Mouse (Mus musculus) CH12.LX (cell line): ENCODE results near the gene Crat.
A peak's percentile ranks its signal among the peaks of the same experiment; 100 is the strongest.

Experiments
- CHD1 ChIP-seq: IDR thresholded peaks from 2 replicates; pipeline ENCODE4 v1.6.1; 2012; ENCODE audit warnings: low read depth, low read length, improper control_type of control experiment, inconsistent platforms
- IRF4 ChIP-seq: IDR thresholded peaks from 2 replicates; pipeline ENCODE4 v1.6.1; 2014; ENCODE audit warnings: low read depth, mild to moderate bottlenecking, inconsistent platforms, low read length, improper control_type of control experiment
- NRF1 ChIP-seq: IDR thresholded peaks from 2 replicates; pipeline ENCODE4 v1.6.1; 2014; ENCODE audit warnings: low read depth, mild to moderate bottlenecking, inconsistent platforms, low read length, improper control_type of control experiment, moderate library complexity
- POLR2A ChIP-seq: IDR thresholded peaks from 2 replicates; pipeline ENCODE4 v1.6.1; 2011; ENCODE audit warnings: low read depth, mild to moderate bottlenecking, improper control_type of control experiment, low read length

DNA sequence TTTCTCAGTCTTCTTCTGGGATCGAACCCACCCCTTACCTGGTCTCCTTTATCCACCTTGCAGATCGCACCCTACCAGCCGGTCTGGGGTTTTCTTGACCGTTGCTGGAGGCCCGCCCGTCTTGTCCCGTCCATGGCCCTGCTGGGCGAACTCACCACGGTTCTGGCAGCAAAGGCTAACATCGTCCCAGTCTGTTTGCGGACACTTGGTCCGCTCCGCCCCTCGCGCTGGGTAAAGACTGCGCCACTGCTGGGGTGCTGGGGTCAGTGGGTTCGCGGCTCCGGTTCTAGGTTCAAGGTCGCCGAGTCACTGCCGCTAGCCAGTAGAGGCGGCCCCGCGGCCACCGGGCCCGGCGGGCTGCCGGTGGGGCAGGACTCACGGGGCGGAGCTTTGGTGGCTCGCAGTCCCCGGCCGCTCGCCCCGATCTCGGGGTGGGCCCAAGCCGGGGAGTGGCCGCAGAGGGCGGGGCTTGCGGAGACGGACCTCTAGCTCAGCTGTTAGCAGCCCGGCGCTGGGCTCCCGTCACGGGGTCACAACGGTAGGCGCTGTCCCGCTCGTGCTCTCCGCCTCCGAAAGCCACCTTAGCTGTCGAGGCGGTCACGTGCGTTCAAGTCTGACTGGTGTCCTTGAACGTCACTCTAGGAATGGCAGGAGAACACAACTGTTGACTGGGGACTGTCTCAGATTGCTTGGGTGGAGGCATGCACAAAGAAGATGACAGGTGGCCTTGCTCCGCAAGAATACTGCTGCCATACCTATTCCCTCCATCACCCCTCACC is at the start of gene Crat:
- no peak for TF ChIP-seq NRF1
- no peak for TF ChIP-seq CHD1
- peak; percentile 31; the same call in 1 of the 2 replicates for TF ChIP-seq IRF4
- TF ChIP-seq POLR2A: no peak
